Mouse (Mus musculus) cerebellum, adult 2 months (tissue): ENCODE results near the gene Poln. TPM values are rescaled to one million over a fixed set of nuclear protein-coding genes. Genes with fewer than 3 reads are reported as not detected.
A peak's percentile ranks its signal among the peaks of the same experiment; 100 is the strongest.

Source experiments
- DNase-seq, 2 experiments: peaks; one replicate each; pipeline ENCODE4 v3.0.0; 2021
- H3K27ac ChIP-seq: fragments of 200-500 bp; 2 replicates; pipeline ENCODE4 v1.5.1; 2012; ENCODE audit warnings: low read length, control low read depth, inconsistent platforms; ENCODE audit not compliant: insufficient read depth
- H3K27me3 ChIP-seq: fragments of 200-500 bp; 2 replicates; pipeline ENCODE4 v1.6.1; 2012; ENCODE audit warnings: inconsistent platforms, mild to moderate bottlenecking, low read length, moderate library complexity; ENCODE audit not compliant: control insufficient read depth, insufficient read depth
- H3K4me1 ChIP-seq: fragments of 200-500 bp; 2 replicates; pipeline ENCODE4 v1.6.1; 2011; ENCODE audit warnings: low read length; ENCODE audit not compliant: control insufficient read depth, insufficient read depth
- H3K4me3 ChIP-seq: fragments of 200-500 bp; replicated peaks from 2 replicates; pipeline ENCODE3; 2011; ENCODE audit warnings: mild to moderate bottlenecking, low read depth, low read length, control low read depth; ENCODE audit not compliant: insufficient read depth
- CTCF ChIP-seq: fragments of 200-500 bp; IDR thresholded peaks from 2 replicates; pipeline ENCODE4 v1.5.1; 2011; ENCODE audit warnings: low read depth, mild to moderate bottlenecking, control low read depth, low read length, moderate library complexity, borderline replicate concordance; ENCODE audit not compliant: insufficient read depth
- POLR2A ChIP-seq: fragments of 200-500 bp; IDR thresholded peaks from 2 replicates; pipeline ENCODE4 v1.6.1; 2011; ENCODE audit warnings: low read length, control low read depth, borderline replicate concordance; ENCODE audit not compliant: insufficient read depth
- WGBS: fragments of 180-500 bp; shearing (Covaris S2); methylation state at CpG from one replicate; pipeline ENCODE4 v1.1.7; 2018; 5-methylcytosine and 5-hydroxymethylcytosine counted together
- polyA plus RNA-seq: library from polyadenylated mRNA; depleted of rRNA; stranded (reverse); fragments of >200 nt; gene quantifications from 2 replicates; pipeline ENCODE4 v1.2.3, GENCODE M21; 2012

Poln gene
- polyA plus RNA-seq, 1 experiment, result 0.82 TPM

- Histone ChIP-seq H3K27me3 (no peaks in the 10 kb centered on the region), H3K4me1 (peaks cover 14% of the 10 kb centered on the region; the same call in 1 of the 2 replicates), H3K4me3 (no peak overlapping the region), H3K27ac (no peak overlapping the region)
- DNase-seq, result no peak
- TF ChIP-seq CTCF (no peak), POLR2A (no peak)
- WGBS, result 73% methylated on average over 6 of the region's 6 CpGs
These were observed 25.9 kb upstream of the Poln start for GRCm38 (mm10) chr5:34194975-34195662.

- WGBS, result 44% methylated on average over 1 of the region's 1 CpGs
- Histone ChIP-seq H3K4me3 (no peak overlapping the region), H3K27me3 (no peaks in the 10 kb centered on the region), H3K27ac (no peak overlapping the region), H3K4me1 (peaks cover 17% of the 10 kb centered on the region)
- DNase-seq, result no peak
- TF ChIP-seq POLR2A, result no peak
- TF ChIP-seq CTCF, result no peak
These were observed 25.2 kb upstream of the Poln start for GRCm38 (mm10) chr5:34194426-34194825.

- DNase-seq, result no peak
- Histone ChIP-seq H3K4me1 (peaks cover 20% of the 10 kb centered on the region), H3K4me3 (no peak overlapping the region), H3K27ac (no peak overlapping the region), H3K27me3 (no peaks in the 10 kb centered on the region)
- TF ChIP-seq CTCF, result no peak
- WGBS, result 70% methylated on average over 4 of the region's 4 CpGs
These were observed 22.6 kb upstream of the Poln start for GRCm38 (mm10) chr5:34191843-34192242.

- DNase-seq, result no peak
- Histone ChIP-seq H3K4me3 (no peak overlapping the region), H3K4me1 (peaks cover 15% of the 10 kb centered on the region), H3K27me3 (no peaks in the 10 kb centered on the region), H3K27ac (no peak overlapping the region)
- 48% methylated on average over 4 of the region's 4 CpGs for WGBS
- no peak for TF ChIP-seq POLR2A
- no peak for TF ChIP-seq CTCF
These were observed 21.8 kb upstream of the Poln start for GRCm38 (mm10) chr5:34191021-34191420.

GRCm38 (mm10) chr5:34189521-34189920 lies 20.3 kb upstream of the Poln start:
- peak in 1 of 2 experiments; percentile 21 for DNase-seq
- 68% methylated on average over 1 of the region's 1 CpGs for WGBS
- H3K27me3 ChIP-seq, result no peaks in the 10 kb centered on the region
- no peak for TF ChIP-seq CTCF
- no peak for TF ChIP-seq POLR2A
- no peak overlapping the region for H3K4me3 ChIP-seq
- 0 out of 2 replicates have a peak overlapping the region, but pooled peaks have one; percentile 28 for H3K27ac ChIP-seq
- H3K4me1 ChIP-seq, result peaks cover 28% of the 10 kb centered on the region

GRCm38 (mm10) chr5:34188856-34189255 lies 19.6 kb upstream of the Poln start:
- 68% methylated on average over 2 of the region's 2 CpGs for WGBS
- Histone ChIP-seq H3K4me1 (peaks cover 34% of the 10 kb centered on the region), H3K27ac (0 out of 2 replicates have a peak overlapping the region, but pooled peaks have one; percentile 28), H3K27me3 (no peaks in the 10 kb centered on the region), H3K4me3 (no peak overlapping the region)
- TF ChIP-seq POLR2A (no peak), CTCF (no peak)
- peak in 1 of 2 experiments; percentile 21 for DNase-seq

GRCm38 (mm10) chr5:34187601-34188316 lies 18.5 kb upstream of the Poln start, which contains the start of gene Mxd4:
Mxd4 (minus strand) TSS chr5:34187720.
- H3K4me3 ChIP-seq, result peak within 1 kb of the TSS; percentile 61
- peak; percentile 99 to 100 for DNase-seq
- peak within 1 kb of the TSS; percentile 60 for H3K27ac ChIP-seq
- H3K4me1 ChIP-seq, result peaks cover 43% of the 10 kb centered on the region
- H3K27me3 ChIP-seq, result no peaks in the 10 kb centered on the region
- TF ChIP-seq CTCF (no peak), POLR2A (peak; percentile 74)
- under 1% methylated on average over 60 of the region's 60 CpGs for WGBS
